Mouse (Mus musculus) megakaryocyte, adult 5-6 weeks (primary cell): ENCODE measurements at regions not wholly inside any gene's neighbourhood (a gene's known extent, or its start where the extent isn't known, plus 50 kb on each side); places are given as distances from the start of the nearest gene placed in this dataset.

Experiments used
- ATAC-seq: 2 replicates; pipeline ENCODE4 v1.8.0; 2016; ENCODE audit warnings: mild to moderate bottlenecking, inconsistent platforms; ENCODE audit not compliant: poor library complexity, severe bottlenecking

DNA sequence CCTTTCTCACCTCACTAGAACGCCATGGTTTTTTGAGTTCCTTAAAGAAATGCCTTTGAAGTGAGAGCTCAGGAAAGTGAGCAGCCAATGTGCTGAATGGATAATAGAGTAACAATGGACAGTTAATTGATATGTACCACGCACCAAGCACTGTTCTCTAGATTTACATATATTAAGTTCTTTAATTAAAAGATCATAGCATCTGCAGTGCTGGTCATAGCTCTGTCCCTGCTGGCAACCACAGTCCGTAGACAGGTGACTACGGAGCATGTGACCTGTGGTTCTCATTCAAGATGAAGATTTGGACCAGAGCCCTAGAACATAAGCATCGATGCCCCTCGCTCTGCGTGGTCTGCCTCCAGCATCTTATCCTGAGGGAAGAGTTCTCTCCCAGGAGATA lies 378.5 kb downstream of the Rapgef2 start:
- ATAC-seq: no peak

DNA sequence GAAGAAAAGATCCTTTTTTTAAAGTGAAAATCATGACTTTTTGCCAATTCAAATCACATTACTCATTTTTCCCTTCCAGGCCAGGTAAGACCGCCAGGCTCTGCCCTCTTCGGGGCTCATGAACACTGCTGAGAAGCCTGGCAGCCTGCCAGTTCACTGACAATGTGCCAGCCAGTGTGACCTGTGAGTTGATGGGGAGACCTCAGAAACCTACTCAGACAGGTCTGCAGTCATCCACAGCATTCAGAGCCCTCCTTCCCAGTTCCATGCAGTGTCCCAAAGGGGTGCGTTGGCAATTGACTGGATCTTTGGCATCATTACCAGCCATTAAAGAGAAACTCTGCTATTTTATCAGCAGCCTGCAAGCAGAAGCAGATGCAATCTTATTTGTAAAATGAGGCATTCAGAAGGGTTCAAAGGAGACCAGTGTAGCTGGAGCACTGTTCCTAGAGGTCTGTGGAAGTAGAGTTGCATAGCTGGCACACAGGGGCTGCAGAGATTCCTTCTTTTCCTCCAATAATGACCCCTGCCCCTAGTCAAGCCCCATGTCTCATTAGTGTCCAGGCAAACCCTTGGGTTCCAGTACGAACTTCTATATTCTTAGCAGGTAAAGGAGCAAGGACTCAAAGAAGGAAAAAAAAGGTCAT lies 384.4 kb downstream of the Rapgef2 start:
- no peak for ATAC-seq

DNA sequence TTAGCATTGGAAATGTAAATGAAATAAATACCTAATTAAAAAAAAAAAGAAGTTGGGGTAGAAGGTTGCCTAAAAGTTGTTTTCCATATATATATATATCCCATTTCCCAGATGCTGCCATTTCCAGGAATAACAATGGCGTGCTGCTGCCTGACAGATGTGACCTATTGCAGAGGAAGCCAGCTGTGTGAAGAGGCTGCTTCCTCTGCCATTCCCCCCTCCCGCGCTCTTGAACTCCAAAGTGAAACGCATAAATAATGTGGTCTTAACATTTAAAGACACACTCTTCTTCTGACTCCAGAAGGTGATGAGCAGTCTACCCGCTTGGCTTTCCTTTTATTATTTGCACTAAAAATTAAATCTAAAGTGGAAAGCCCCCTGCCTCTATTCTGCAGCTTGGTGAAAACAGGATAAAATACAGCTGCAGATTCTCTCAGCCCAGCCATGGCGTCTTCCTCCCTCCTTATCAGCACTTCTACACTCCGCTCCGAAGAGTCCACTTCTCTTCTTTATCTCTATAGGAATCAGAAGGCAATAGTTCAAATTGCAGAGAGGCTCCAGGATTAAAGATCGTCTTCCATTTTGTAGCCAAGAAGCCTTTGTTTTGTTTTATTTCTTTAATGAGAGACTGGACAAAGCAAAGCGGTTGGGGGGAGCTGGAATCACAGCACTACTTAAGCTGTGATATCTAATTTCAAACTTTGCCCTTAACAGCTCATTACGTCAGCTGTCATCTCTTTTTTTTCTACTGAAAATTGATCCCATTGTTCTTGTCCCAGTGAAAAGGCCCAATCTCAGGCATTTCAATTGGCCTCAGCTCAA lies 385.1 kb downstream of the Rapgef2 start:
- no peak for ATAC-seq

DNA sequence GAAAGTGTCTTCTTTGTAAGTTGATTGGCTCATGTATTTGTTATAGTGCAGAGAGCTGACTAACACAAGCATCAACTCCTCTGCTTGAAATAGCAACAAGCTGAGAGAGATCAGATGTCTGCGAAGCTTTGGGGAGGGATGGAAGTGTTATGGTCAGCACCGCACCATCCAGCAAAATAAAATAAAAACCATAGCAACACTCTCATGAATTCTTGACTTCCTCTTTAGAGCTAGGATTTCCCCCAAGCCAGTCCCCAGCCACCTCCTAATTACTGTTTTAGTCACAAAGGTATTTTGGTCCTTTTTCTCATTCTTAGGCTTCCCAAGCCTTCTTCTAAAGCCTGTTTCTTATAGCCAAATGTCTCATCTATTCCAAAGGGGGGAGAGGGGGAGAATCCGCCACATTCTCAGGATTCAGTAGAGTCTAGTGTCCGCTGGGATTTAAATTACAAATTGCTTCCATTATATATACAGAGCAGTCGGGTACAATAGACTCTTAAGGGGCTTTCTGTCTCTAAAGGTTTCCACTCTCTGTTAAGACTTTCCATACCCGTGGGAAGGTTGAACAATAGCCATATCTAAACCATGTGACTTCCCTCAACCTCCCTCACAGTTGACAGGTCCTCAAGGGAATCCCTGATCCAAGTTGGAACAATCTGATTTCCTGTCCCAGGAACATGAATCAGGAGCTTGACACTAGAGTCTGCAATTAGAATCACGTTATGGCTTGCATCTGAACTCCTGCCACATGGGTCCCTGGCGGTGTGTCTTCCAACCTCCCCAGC lies 386.7 kb downstream of the Rapgef2 start:
- no peak for ATAC-seq

GRCm38 (mm10) chr3:78889326-78889725 lies 397.0 kb downstream of the Rapgef2 start:
- no peak for ATAC-seq

DNA sequence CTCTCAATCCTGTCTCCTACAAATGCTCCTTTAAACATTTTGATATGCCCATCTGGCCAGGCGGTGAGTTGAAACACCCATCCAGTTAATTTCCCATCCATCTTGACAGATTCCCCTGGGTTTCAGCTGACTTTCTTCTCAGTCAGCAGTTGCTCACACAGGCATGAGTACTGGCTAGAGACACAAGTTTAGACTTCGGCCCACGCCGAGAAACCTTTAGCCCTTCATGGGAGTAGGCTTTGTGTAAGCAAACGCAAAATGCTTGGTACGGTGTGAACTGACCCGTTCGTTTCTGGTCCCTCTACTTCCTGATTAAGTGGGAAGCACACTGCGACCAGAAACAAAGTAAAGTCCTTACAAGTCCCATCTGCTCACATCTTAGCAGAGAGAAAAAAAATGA lies 401.6 kb downstream of the Rapgef2 start:
- no peak for ATAC-seq

DNA sequence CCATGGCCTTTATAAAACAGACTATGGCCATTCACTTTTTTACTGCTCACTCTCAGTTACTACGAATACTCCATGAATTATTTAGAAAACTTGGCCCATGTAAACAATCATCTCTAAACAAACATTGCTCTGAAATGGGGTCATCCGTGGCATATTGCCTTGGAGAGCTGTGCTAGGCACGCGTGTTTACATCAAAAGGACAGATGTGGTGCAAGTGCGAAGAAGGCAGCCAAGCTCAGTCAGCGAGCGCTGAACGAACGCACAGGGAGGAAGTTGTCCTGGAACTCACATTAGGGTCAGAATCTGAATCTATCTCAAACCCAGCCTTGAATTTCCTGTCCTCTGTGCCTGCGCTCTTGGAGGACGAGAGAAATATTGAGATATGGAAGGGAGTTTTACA lies 402.3 kb downstream of the Rapgef2 start:
- no peak for ATAC-seq

GRCm38 (mm10) chr3:78880072-78880471 lies 406.2 kb downstream of the Rapgef2 start:
- ATAC-seq: no peak

- no peak for ATAC-seq
Observed at GRCm38 (mm10) chr3:78877323-78877722, 409.0 kb downstream of the Rapgef2 start.

GRCm38 (mm10) chr3:78866896-78867295 lies 419.4 kb downstream of the Rapgef2 start:
- ATAC-seq: no peak

DNA sequence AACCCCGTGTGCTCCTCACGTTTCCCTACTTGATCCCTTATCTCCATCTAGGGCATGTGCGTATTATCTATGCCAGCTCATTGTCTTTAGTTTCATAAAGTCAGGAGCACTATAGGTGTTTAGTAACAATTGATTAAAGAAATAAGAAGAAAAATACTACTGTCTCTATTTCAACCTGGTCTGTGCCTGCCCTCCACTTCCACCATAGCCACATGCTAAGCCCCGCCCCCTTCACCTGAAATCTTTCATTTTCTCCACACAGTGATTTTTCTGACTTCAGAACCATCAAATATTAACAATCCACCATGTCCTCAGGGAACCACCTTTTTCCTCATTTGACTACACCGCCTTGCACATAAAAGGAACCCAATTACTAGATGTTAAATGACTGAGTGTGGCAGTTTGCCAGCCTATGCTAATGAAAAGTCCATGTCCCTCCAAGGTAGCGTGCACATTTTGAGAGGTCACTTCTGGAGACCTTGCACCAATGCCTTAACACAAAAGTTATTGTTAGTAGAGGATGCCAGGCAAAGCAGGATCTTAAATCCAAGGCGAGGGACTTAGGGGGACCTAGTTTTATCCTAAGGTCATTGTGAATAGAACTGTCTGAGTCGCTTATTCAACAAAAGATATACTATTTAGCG lies 420.1 kb downstream of the Rapgef2 start:
- no peak for ATAC-seq

DNA sequence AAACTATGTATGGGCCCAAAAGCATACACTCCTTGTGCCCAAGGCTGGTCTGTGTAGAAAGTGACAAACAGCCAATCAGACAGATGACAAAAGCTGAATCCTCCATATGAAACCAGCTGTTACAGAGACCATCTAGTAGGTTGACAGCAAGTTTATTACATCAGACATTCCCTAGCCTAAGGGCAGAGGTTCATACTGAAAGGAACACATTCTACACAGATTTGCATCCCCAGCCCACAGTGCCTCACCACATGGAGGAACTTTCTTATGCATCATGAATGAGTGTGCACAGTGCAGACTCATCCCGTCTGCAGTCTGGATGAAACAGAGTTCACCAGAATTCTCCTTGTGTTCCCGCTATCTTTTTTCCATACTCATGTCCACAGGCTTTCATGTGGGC lies 423.3 kb downstream of the Rapgef2 start:
- ATAC-seq: no peak

GRCm38 (mm10) chr3:78846617-78847318 lies 439.5 kb downstream of the Rapgef2 start:
- ATAC-seq: no peak

DNA sequence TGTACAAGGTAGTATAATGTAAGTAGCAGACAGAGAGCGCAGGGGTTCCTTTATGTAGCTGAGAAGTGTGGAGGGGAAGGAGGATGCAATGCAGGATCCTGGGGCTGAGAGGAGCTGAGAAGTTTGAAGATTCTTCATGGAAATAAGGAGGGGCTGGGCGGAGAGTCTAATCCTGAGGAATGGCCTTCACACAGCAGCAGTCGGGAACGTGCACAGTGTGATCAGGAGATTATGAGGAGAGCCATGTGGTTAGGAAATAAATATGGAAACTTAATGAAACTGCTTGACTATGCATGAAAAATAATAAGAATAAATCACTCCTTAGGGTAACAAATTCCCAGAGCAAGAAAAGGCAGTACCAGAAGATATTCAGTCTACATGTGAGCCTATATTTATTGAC lies 445.1 kb downstream of the Rapgef2 start:
- ATAC-seq: no peak

GRCm38 (mm10) chr3:78836824-78837223 lies 449.5 kb downstream of the Rapgef2 start:
- ATAC-seq: no peak

GRCm38 (mm10) chr3:78825505-78825904 lies 460.8 kb downstream of the Rapgef2 start:
- ATAC-seq: no peak

- ATAC-seq: no peak
Observed at GRCm38 (mm10) chr3:78812425-78812824, 473.9 kb downstream of the Rapgef2 start.

DNA sequence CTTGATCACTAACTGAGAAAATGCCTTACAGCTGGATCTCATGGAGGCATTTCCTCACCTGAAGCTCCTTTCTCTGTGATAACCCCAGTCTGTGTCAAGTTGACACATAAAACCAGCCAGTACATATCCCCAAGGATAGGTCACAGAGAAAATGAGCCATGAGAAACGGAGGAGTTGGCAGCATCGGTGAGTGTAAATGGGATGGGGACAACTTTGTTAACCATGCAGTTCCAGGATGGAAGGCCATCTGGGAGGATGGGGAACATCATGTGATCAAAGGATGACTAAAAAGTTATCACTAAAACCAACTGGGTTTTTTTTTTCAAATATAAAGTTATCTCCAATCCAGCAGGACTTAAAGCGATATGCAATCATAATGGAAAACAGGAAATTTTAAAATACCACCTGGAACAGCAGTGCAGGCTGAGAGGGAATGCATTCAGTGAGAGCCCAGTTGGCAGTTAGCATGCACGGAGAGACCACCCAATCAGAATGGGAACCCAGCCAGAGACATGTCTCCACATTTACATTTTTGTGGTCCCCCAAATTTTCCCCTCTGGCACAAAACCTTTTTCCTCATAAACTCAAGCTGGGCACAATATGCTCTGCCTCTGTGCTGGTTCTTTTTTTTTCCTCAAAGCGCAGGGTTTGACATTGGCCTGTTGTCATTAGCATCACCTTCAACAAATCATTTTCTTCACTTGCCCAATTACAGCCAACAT lies 475.7 kb downstream of the Rapgef2 start:
- no peak for ATAC-seq

DNA sequence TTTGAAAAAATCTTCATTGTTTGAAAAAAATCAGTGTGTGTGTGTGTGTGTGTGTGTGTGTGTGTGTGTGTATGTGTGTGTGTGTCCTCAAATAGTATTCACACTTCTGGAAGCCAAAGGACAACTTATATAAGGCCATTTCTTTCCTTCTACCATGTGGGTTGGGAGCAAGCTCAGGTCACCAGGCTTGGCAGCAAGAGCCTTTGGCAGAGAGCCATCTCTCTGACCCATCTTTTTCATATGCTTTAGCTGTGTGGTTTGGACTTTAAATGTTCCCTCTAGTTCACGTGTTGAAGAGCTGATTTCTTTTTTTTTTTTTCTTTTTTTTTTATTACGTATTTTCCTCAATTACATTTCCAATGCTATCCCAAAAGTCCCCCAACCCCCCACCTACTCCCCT lies 483.1 kb downstream of the Rapgef2 start:
- no peak for ATAC-seq

- no peak for ATAC-seq
Observed at GRCm38 (mm10) chr3:78795951-78796455, 490.3 kb downstream of the Rapgef2 start.
